Mouse (Mus musculus) limb, embryonic 14.5 days (tissue): Measurements from ENCODE around the gene Gc. TPM values are rescaled to one million over a fixed set of nuclear protein-coding genes. Genes with fewer than 3 reads are reported as not detected.

ENCODE experiments used
- ATAC-seq: fragments of 200-750 bp; cut with Nextera tagmentation; 2 replicates; pipeline ENCODE4 v1.8.0; 2017; ENCODE audit warnings: low read depth, moderate number of reproducible peaks, moderate TSS enrichment; ENCODE audit not compliant: low FRiP score
- DNase-seq: peaks from one replicate; pipeline ENCODE4 v3.0.0-alpha.2; 2015; ENCODE audit warnings: low spot score
- H3K27ac ChIP-seq: fragments of 300-500 bp; sonication (generic); replicated peaks from 2 replicates; pipeline ENCODE4 v1.5.1; 2014; ENCODE audit warnings: low read depth, mild to moderate bottlenecking, low read length, moderate library complexity, mixed read lengths
- H3K27me3 ChIP-seq: fragments of 300-500 bp; sonication (generic); 2 replicates; pipeline ENCODE4 v1.6.1; 2014; ENCODE audit warnings: low read length, mixed read lengths; ENCODE audit not compliant: control insufficient read depth, insufficient read depth
- H3K36me3 ChIP-seq: fragments of 300-500 bp; sonication (generic); 2 replicates; pipeline ENCODE4 v1.6.1; 2014; ENCODE audit warnings: mild to moderate bottlenecking, low read length, moderate library complexity, mixed read lengths; ENCODE audit not compliant: control insufficient read depth, insufficient read depth
- H3K4me1 ChIP-seq: fragments of 300-500 bp; sonication (generic); 2 replicates; pipeline ENCODE4 v1.6.1; 2014; ENCODE audit warnings: antibody characterized with exemption, low read length, mixed read lengths; ENCODE audit not compliant: control insufficient read depth, insufficient read depth
- H3K4me2 ChIP-seq: fragments of 300-500 bp; sonication (generic); replicated peaks from 2 replicates; pipeline ENCODE4 v1.6.1; 2014; ENCODE audit warnings: low read depth, mild to moderate bottlenecking, low read length, moderate library complexity; ENCODE audit not compliant: severe bottlenecking
- H3K4me3 ChIP-seq: fragments of 300-500 bp; sonication (generic); replicated peaks from 2 replicates; pipeline ENCODE4 v1.5.1; 2014; ENCODE audit warnings: low read length
- H3K9ac ChIP-seq: fragments of 300-500 bp; sonication (generic); 2 replicates; pipeline ENCODE4 v1.6.1; 2014; ENCODE audit warnings: mild to moderate bottlenecking, low read depth, low read length, moderate library complexity; ENCODE audit not compliant: severe bottlenecking
- H3K9me3 ChIP-seq: fragments of 300-500 bp; sonication (generic); 2 replicates; pipeline ENCODE4 v1.6.1; 2016; ENCODE audit warnings: low read length; ENCODE audit not compliant: control insufficient read depth
- POLR2A ChIP-seq: fragments of 200-500 bp; IDR thresholded peaks from 2 replicates; pipeline ENCODE4 v1.8.0; 2012; ENCODE audit warnings: inconsistent platforms, mild to moderate bottlenecking, moderate library complexity, borderline replicate concordance; ENCODE audit not compliant: insufficient read depth, insufficient read length; ENCODE audit errors: extremely low read depth
- WGBS: fragments of 180-500 bp; shearing (Covaris S2); extraction: QIAGEN DNeasy Blood & Tissue Kit; methylation state at CpG from one replicate; pipeline ENCODE4 v1.1.7; 2014; 5-methylcytosine and 5-hydroxymethylcytosine counted together
- polyA plus RNA-seq, 2 experiments: library from polyadenylated mRNA; depleted of rRNA in 1 of 2; stranded (reverse) in 1 of 2; unstranded in 1 of 2; fragments of >200 nt; fragmentation: Nextera tagmentation in 1 of 2; extraction: Ambion mirVana in 1 of 2; gene quantifications; 2 replicates each; pipeline versions ENCODE4 v1.2.1 to v1.2.3; 2012 to 2014

Gene Gc
- polyA plus RNA-seq, 2 experiments, result 0.45 TPM; not detected in 1

- no peak for TF ChIP-seq POLR2A
- no peak for ATAC-seq
- Histone ChIP-seq H3K27me3 (no peaks in the 10 kb centered on the region), H3K4me3 (no peak overlapping the region), H3K4me1 (no peaks in the 10 kb centered on the region), H3K9me3 (no peaks in the 10 kb centered on the region), H3K9ac (no peak overlapping the region), H3K4me2 (no peak overlapping the region), H3K36me3 (no peaks in the 10 kb centered on the region), H3K27ac (no peak overlapping the region)
- DNase-seq, result no peak
- 62% methylated on average over 4 of the region's 4 CpGs for WGBS
Observed at GRCm38 (mm10) chr5:89368045-89368743, 89.5 kb downstream of the Gc start.

Other genes starting within 250 kb of the Gc start
- not detected in 2 replicates for gene Npffr2, start 69.5 kb upstream of the Gc start, polyA plus RNA-seq (2012; rRNA removed)
- not detected in 2 replicates for gene Npffr2, start 69.5 kb upstream of the Gc start, polyA plus RNA-seq (2014; fragmentation: Nextera tagmentation; extraction: Ambion mirVana)